Comparison of ENCODE assay signal across 8 mouse cellular contexts in the genomic region with DNA sequence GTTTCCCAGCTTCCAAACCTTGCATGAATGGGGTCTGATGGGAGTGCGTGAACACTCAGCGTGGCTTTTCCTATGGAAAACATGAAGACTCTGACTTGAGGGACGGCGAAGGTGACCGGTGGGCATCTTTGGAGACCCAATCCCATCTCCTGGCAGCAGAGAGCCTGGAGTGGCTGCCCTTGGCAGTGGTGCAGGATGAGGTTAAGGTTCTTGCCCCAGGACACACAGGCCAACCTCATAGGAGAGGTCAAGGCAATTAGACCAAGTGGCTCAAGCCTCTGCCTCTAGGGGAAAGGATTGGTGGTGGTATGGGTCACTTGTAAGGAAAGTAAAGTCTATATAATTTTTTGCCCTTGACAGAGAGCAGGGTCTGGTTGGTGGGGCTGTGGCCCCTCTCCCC. TPM values are rescaled to one million over a fixed set of nuclear protein-coding genes. Genes with fewer than 3 reads are reported as not detected.
DNase-seq lines count a peak whose midpoint lies in the region; ATAC-seq and TF ChIP-seq lines count a peak whose summit lies in the region.

No protein-coding gene starts in this region.

- peak overlapping the region; percentile 48 for H3K4me3 ChIP-seq in heart, postnatal 0 days (ENCODE audit: low read depth, low read length)
- peak overlapping the region; percentile 58; the same call in 1 of the 2 replicates for H3K4me3 ChIP-seq in cortical plate, adult 2 months (ENCODE audit: insufficient read depth, low read length)
- peak overlapping the region; percentile 55 for H3K4me3 ChIP-seq in hindbrain, embryonic 13.5 days
- peak overlapping the region; percentile 53 for H3K4me3 ChIP-seq in midbrain, embryonic 11.5 days (ENCODE audit: low read depth, low read length)

- H3K27me3 ChIP-seq in heart, postnatal 0 days (ENCODE audit: control insufficient read depth, insufficient read depth, low read length): no peaks in the 10 kb centered on the region
- 0 out of 2 replicates have a peak, but pooled peaks cover 6% of the 10 kb centered on the region for H3K27me3 ChIP-seq in hindbrain, embryonic 13.5 days
- no peaks in the 10 kb centered on the region for H3K27me3 ChIP-seq in midbrain, embryonic 11.5 days (ENCODE audit: control insufficient read depth, insufficient read depth, low read length)

- peaks cover 28% of the 10 kb centered on the region for H3K36me3 ChIP-seq in heart, postnatal 0 days (replicated peaks; ENCODE audit: control insufficient read depth, insufficient read depth, low read length)
- peaks cover 4% of the 10 kb centered on the region; the same call in 1 of the 2 replicates for H3K36me3 ChIP-seq in hindbrain, embryonic 13.5 days
- H3K36me3 ChIP-seq in midbrain, embryonic 11.5 days (ENCODE audit: control insufficient read depth, insufficient read depth, low read length): peaks cover 3% of the 10 kb centered on the region; the same call in 1 of the 2 replicates

- H3K4me2 ChIP-seq in heart, postnatal 0 days (ENCODE audit: low read depth, low read length): peak overlapping the region; percentile 72
- H3K4me2 ChIP-seq in hindbrain, embryonic 13.5 days: peak overlapping the region; percentile 89
- H3K4me2 ChIP-seq in midbrain, embryonic 11.5 days: peak overlapping the region; percentile 89

- peak overlapping the region; percentile 55 for H3K9ac ChIP-seq in heart, postnatal 0 days (replicated peaks; ENCODE audit: low read depth, low read length)
- peak overlapping the region; percentile 79 for H3K9ac ChIP-seq in hindbrain, embryonic 13.5 days
- peak overlapping the region; percentile 75 for H3K9ac ChIP-seq in midbrain, embryonic 11.5 days (ENCODE audit: low read length)

- H3K9me3 ChIP-seq in heart, postnatal 0 days (replicated peaks; ENCODE audit: control insufficient read depth, low read length): no peaks in the 10 kb centered on the region
- no peaks in the 10 kb centered on the region for H3K9me3 ChIP-seq in hindbrain, embryonic 13.5 days
- no peaks in the 10 kb centered on the region for H3K9me3 ChIP-seq in midbrain, embryonic 11.5 days (ENCODE audit: control insufficient read depth, low read length)

- intact Hi-C loops in heart, postnatal 36 days (cut with DNase I): loop anchor here (5.0 to 10.0 kb wide), 2 partner anchors 156 to 379 kb away; a partner anchor contains a TSS

- no peak; the same call in 1 of the 2 replicates for TF ChIP-seq CTCF in heart, postnatal 0 days (IDR thresholded peaks at IDR 0.05; ENCODE audit: low read depth)
- no peak for TF ChIP-seq CTCF in cortical plate, adult 2 months (IDR thresholded peaks at IDR 0.05; ENCODE audit: extremely low read depth, insufficient read depth, low read length)

- H3K4me1 ChIP-seq in heart, postnatal 0 days (ENCODE audit: control insufficient read depth, insufficient read depth): peaks cover 18% of the 10 kb centered on the region
- no peaks in the 10 kb centered on the region for H3K4me1 ChIP-seq in cortical plate, adult 2 months (ENCODE audit: control insufficient read depth, insufficient read depth, low read length)
- H3K4me1 ChIP-seq in hindbrain, embryonic 13.5 days (replicated peaks): peaks cover 27% of the 10 kb centered on the region
- H3K4me1 ChIP-seq in midbrain, embryonic 11.5 days (ENCODE audit: control insufficient read depth, insufficient read depth, low read length): peaks cover 12% of the 10 kb centered on the region

- TF ChIP-seq POLR2A in cortical plate, adult 2 months (IDR thresholded peaks at IDR 0.05; ENCODE audit: extremely low read depth, insufficient read depth, low read length): no peak

- WGBS in heart, postnatal 0 days: 23% methylated on average over 5 of the region's 5 CpGs
- 45% methylated on average over 5 of the region's 5 CpGs for WGBS in hindbrain, embryonic 13.5 days
- 57% methylated on average over 5 of the region's 5 CpGs for WGBS in midbrain, embryonic 11.5 days

- H3K27ac ChIP-seq in heart, postnatal 0 days (ENCODE audit: low read depth): peak overlapping the region; percentile 98
- peak overlapping the region; percentile 70; the same call in 1 of the 2 replicates for H3K27ac ChIP-seq in cortical plate, adult 2 months (ENCODE audit: insufficient read depth, low read length)
- H3K27ac ChIP-seq in hindbrain, embryonic 13.5 days: peak overlapping the region; percentile 87
- H3K27ac ChIP-seq in midbrain, embryonic 11.5 days (ENCODE audit: low read depth, low read length): peak overlapping the region; percentile 55

- no peak for DNase-seq in heart, postnatal 0 days (ENCODE audit: low spot score)
- DNase-seq in heart, postnatal 36 days: no peak
- no peak for DNase-seq in midbrain, embryonic 11.5 days (ENCODE audit: low spot score, missing footprints)
- DNase-seq in frontal cortex, postnatal 10 days (ENCODE audit: low spot score in 2 of 2): no peak
- no peak for DNase-seq in B cell, adult 2 months

- TF ChIP-seq EP300 in heart, postnatal 0 days (IDR thresholded peaks at IDR 0.05; ENCODE audit: low read depth): no peak

- no peak for ATAC-seq in heart, postnatal 0 days (ENCODE audit: insufficient read depth, low read depth)
- ATAC-seq in hindbrain, embryonic 13.5 days (ENCODE audit: low FRiP score): no peak
- no peak for ATAC-seq in midbrain, embryonic 11.5 days (ENCODE audit: low FRiP score)
- no peak for ATAC-seq in megakaryocyte progenitor cell, adult 5-6 weeks (replicated peaks; ENCODE audit: poor library complexity)

RNA-seq across cellular contexts. Expression of a gene that starts 4.3 kb away (rescaled TPM):
- 74.5 and 94.2 TPM in 2 replicates for total RNA-seq in heart, postnatal 0 days (2014; rRNA removed; ENCODE audit: low replicate concordance)
- 86.3 and 104 TPM in 2 replicates for polyA plus RNA-seq in heart, postnatal 0 days (2015; fragmentation: Nextera tagmentation; extraction: Ambion mirVana)
- 100 to 1,000 TPM; 146 to 153 TPM for total RNA-seq in heart, postnatal 36 days (2021)
- polyA plus RNA-seq in cortical plate, adult 2 months (2012; rRNA removed): 4.9 and 5.4 TPM in 2 replicates
- 16.7 and 17.7 TPM in 2 replicates for polyA plus RNA-seq in hindbrain, embryonic 13.5 days (2015; fragmentation: Nextera tagmentation; extraction: Ambion mirVana)
- polyA plus RNA-seq in midbrain, embryonic 11.5 days (2014; fragmentation: Nextera tagmentation; extraction: Ambion mirVana): 26.6 and 27.1 TPM in 2 replicates
- 11.7 and 12.5 TPM in 2 replicates for total RNA-seq in megakaryocyte progenitor cell, adult 5-6 weeks (2015)
- 7.1 and 8.9 TPM in 2 replicates for total RNA-seq in megakaryocyte progenitor cell, adult 5-6 weeks (2017)

RNA-seq across cellular contexts. Expression of a gene that starts 21.6 kb away (rescaled TPM):
- total RNA-seq in heart, postnatal 0 days (2014; rRNA removed; ENCODE audit: low replicate concordance): 147 and 156 TPM in 2 replicates
- polyA plus RNA-seq in heart, postnatal 0 days (2015; fragmentation: Nextera tagmentation; extraction: Ambion mirVana): 129 and 130 TPM in 2 replicates
- total RNA-seq in heart, postnatal 36 days (2021): 10 to 100 TPM; 37.6 to 43.8 TPM
- 243 and 244 TPM in 2 replicates for polyA plus RNA-seq in cortical plate, adult 2 months (2012; rRNA removed)
- 55.8 and 58.4 TPM in 2 replicates for polyA plus RNA-seq in hindbrain, embryonic 13.5 days (2015; fragmentation: Nextera tagmentation; extraction: Ambion mirVana)
- 55.9 and 58.9 TPM in 2 replicates for polyA plus RNA-seq in midbrain, embryonic 11.5 days (2014; fragmentation: Nextera tagmentation; extraction: Ambion mirVana)
- total RNA-seq in megakaryocyte progenitor cell, adult 5-6 weeks (2015): 17.8 and 17.9 TPM in 2 replicates
- total RNA-seq in megakaryocyte progenitor cell, adult 5-6 weeks (2017): 11.8 and 23.4 TPM in 2 replicates

RNA-seq across cellular contexts. Expression of a gene that starts 31.5 kb away (rescaled TPM):
- 7.1 and 9.4 TPM in 2 replicates for total RNA-seq in heart, postnatal 0 days (2014; rRNA removed; ENCODE audit: low replicate concordance)
- 12.4 and 12.8 TPM in 2 replicates for polyA plus RNA-seq in heart, postnatal 0 days (2015; fragmentation: Nextera tagmentation; extraction: Ambion mirVana)
- 10 to 100 TPM; 15.7 to 25.8 TPM for total RNA-seq in heart, postnatal 36 days (2021)
- polyA plus RNA-seq in cortical plate, adult 2 months (2012; rRNA removed): 38.4 and 39.0 TPM in 2 replicates
- polyA plus RNA-seq in hindbrain, embryonic 13.5 days (2015; fragmentation: Nextera tagmentation; extraction: Ambion mirVana): 3.3 and 4.1 TPM in 2 replicates
- 0.07 and 0.16 TPM in 2 replicates for polyA plus RNA-seq in midbrain, embryonic 11.5 days (2014; fragmentation: Nextera tagmentation; extraction: Ambion mirVana)
- total RNA-seq in megakaryocyte progenitor cell, adult 5-6 weeks (2015): 1.3 and 1.5 TPM in 2 replicates
- total RNA-seq in megakaryocyte progenitor cell, adult 5-6 weeks (2017): 0.17 and 0.21 TPM in 2 replicates

RNA-seq across cellular contexts. Expression of a gene that starts 48.0 kb away (rescaled TPM):
- total RNA-seq in heart, postnatal 0 days (2014; rRNA removed; ENCODE audit: low replicate concordance): 0.08 and 0.19 TPM in 2 replicates
- 0.10 and 0.11 TPM in 2 replicates for polyA plus RNA-seq in heart, postnatal 0 days (2015; fragmentation: Nextera tagmentation; extraction: Ambion mirVana)
- not detected for total RNA-seq in heart, postnatal 36 days (2021)
- polyA plus RNA-seq in cortical plate, adult 2 months (2012; rRNA removed): 2.6 and 2.9 TPM in 2 replicates
- polyA plus RNA-seq in hindbrain, embryonic 13.5 days (2015; fragmentation: Nextera tagmentation; extraction: Ambion mirVana): 0.61 and 0.62 TPM in 2 replicates
- polyA plus RNA-seq in midbrain, embryonic 11.5 days (2014; fragmentation: Nextera tagmentation; extraction: Ambion mirVana): 0.38 and 0.54 TPM in 2 replicates
- not detected in 2 replicates for total RNA-seq in megakaryocyte progenitor cell, adult 5-6 weeks (2015)
- 0.10 TPM in 1 of 2 replicates, not detected in the other for total RNA-seq in megakaryocyte progenitor cell, adult 5-6 weeks (2017)
